ENCODE assay signal across 43 mouse cellular contexts in the genomic region with DNA sequence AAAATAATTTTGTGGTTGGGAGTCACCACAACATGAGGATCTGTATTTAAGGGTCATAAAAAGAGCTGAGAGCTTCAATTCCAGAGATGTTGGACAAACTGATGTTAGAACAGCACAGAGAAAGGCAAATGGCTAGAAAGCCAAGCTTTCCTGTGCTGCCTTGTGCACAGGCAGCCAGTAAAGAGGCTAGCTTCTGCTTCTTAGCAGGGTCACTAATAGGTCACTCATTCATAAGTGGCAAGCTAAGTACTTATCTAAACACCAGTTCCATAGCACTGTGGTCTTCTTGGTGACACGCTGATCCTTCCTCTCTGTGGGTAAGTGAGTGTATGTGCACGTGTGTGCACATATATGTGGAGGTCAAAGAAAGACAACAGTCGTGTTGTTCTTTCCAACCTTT. TPM values are rescaled to one million over a fixed set of nuclear protein-coding genes. Genes with fewer than 3 reads are reported as not detected.
"Had no signal": no experiment of that assay in that cellular context is flagged by ENCODE, and none has a peak within 500 bp of the region (broad histone marks: within the 10 kb centered on the region; RNA-seq: fewer than 3 reads in every experiment).

No protein-coding gene starts in this region.

- H3K9me3 ChIP-seq: heart, embryonic 10.5 days; heart, embryonic 12.5 days; heart, embryonic 13.5 days; heart, embryonic 15.5 days; hindbrain, embryonic 10.5 days; hindbrain, embryonic 12.5 days; hindbrain, embryonic 13.5 days; hindbrain, embryonic 15.5 days; intestine, embryonic 15.5 days; kidney, embryonic 15.5 days had no signal

- H3K4me2 ChIP-seq: heart, embryonic 11.5 days; heart, embryonic 12.5 days; heart, embryonic 13.5 days; heart, embryonic 15.5 days; hindbrain, embryonic 12.5 days; hindbrain, embryonic 13.5 days; hindbrain, embryonic 14.5 days; hindbrain, embryonic 15.5 days; intestine, embryonic 15.5 days; kidney, embryonic 15.5 days had no signal

- H3K27ac ChIP-seq: heart, adult 2 months; heart, embryonic 10.5 days; heart, embryonic 13.5 days; heart, embryonic 15.5 days; hindbrain, embryonic 10.5 days; hindbrain, embryonic 12.5 days; hindbrain, embryonic 13.5 days; hindbrain, embryonic 14.5 days; hindbrain, embryonic 15.5 days; hindbrain, postnatal 0 days; intestine, embryonic 15.5 days; kidney, embryonic 15.5 days; kidney, postnatal 0 days; layer of hippocampus, adult 2 months had no signal

- H3K36me3 ChIP-seq: heart, embryonic 10.5 days; heart, embryonic 12.5 days; heart, embryonic 13.5 days; heart, embryonic 15.5 days; hindbrain, embryonic 10.5 days; hindbrain, embryonic 12.5 days; hindbrain, embryonic 13.5 days; hindbrain, embryonic 15.5 days; intestine, embryonic 15.5 days; kidney, embryonic 15.5 days had no signal

- H3K9ac ChIP-seq: heart, embryonic 12.5 days; heart, embryonic 13.5 days; heart, embryonic 15.5 days; hindbrain, embryonic 12.5 days; hindbrain, embryonic 13.5 days; hindbrain, embryonic 14.5 days; hindbrain, embryonic 15.5 days; intestine, embryonic 15.5 days; kidney, embryonic 15.5 days had no signal

- H3K27me3 ChIP-seq: heart, embryonic 12.5 days; heart, embryonic 13.5 days; heart, embryonic 15.5 days; hindbrain, embryonic 12.5 days; hindbrain, embryonic 13.5 days; hindbrain, embryonic 15.5 days; intestine, embryonic 15.5 days; kidney, embryonic 15.5 days had no signal

- ATAC-seq: hindbrain, embryonic 16.5 days; hindbrain, postnatal 0 days; inflammation-experienced regulatory T-cells, adult 6 months; intestine, embryonic 15.5 days; intestine, embryonic 16.5 days; intestine, postnatal 0 days had no signal

- H3K4me3 ChIP-seq: heart, adult 2 months; heart, embryonic 10.5 days; heart, embryonic 12.5 days; heart, embryonic 13.5 days; heart, embryonic 15.5 days; hindbrain, embryonic 10.5 days; hindbrain, embryonic 12.5 days; hindbrain, embryonic 13.5 days; hindbrain, embryonic 15.5 days; intestine, embryonic 15.5 days; kidney, embryonic 15.5 days; layer of hippocampus, adult 2 months had no signal

- DNase-seq: heart, adult 18-20 months; heart, adult 2 months; heart, postnatal 10 days; heart, postnatal 14 days; heart, postnatal 36 days; heart, postnatal 4 days; kidney, adult 11 months; kidney, adult 18-20 months; kidney, adult 2 months; kidney, adult 8-10 months; kidney, adult 9 months; kidney, postnatal 10 days; kidney, postnatal 14 days; kidney, postnatal 25 days; kidney, postnatal 36 days; kidney, postnatal 4 days; layer of hippocampus, adult 9-11 months had no signal

- H3K4me1 ChIP-seq: hindbrain, embryonic 10.5 days; hindbrain, embryonic 12.5 days; hindbrain, embryonic 13.5 days; hindbrain, embryonic 15.5 days; kidney, embryonic 15.5 days had no signal

RNA-seq across cellular contexts. Expression of a gene that starts 4.5 kb away (rescaled TPM):
- polyA plus RNA-seq: heart, adult 2 months; heart, embryonic 10.5 days; heart, embryonic 11.5 days; heart, embryonic 12.5 days; heart, embryonic 13.5 days; heart, embryonic 14.5 days; heart, embryonic 15.5 days; heart, embryonic 16.5 days; heart, postnatal 0 days; hindbrain, embryonic 10.5 days; hindbrain, embryonic 11.5 days; hindbrain, embryonic 12.5 days; hindbrain, embryonic 13.5 days; hindbrain, embryonic 14.5 days; hindbrain, embryonic 15.5 days; hindbrain, embryonic 16.5 days; hindbrain, postnatal 0 days; inflammation-experienced regulatory T-cells, adult 6 months; intestine, postnatal 0 days; kidney, adult 2 months; kidney, embryonic 14.5 days; kidney, embryonic 15.5 days; kidney, embryonic 16.5 days; kidney, postnatal 0 days had no signal

RNA-seq across cellular contexts. Expression of a gene that starts 14.5 kb away (rescaled TPM):
- polyA plus RNA-seq: heart, adult 2 months; heart, postnatal 0 days; hindbrain, embryonic 10.5 days; hindbrain, embryonic 11.5 days; hindbrain, embryonic 12.5 days; hindbrain, embryonic 13.5 days; hindbrain, embryonic 14.5 days; hindbrain, embryonic 16.5 days; hindbrain, postnatal 0 days; inflammation-experienced regulatory T-cells, adult 6 months; intestine, postnatal 0 days; large intestine, adult 2 months had no signal

RNA-seq across cellular contexts. Expression of a gene that starts 23.8 kb away (rescaled TPM):
- polyA plus RNA-seq: heart, adult 2 months; heart, embryonic 11.5 days; heart, embryonic 12.5 days; heart, embryonic 13.5 days; heart, embryonic 14.5 days; heart, embryonic 15.5 days; heart, embryonic 16.5 days; heart, postnatal 0 days; hindbrain, embryonic 10.5 days; hindbrain, embryonic 11.5 days; hindbrain, embryonic 12.5 days; hindbrain, embryonic 13.5 days; hindbrain, embryonic 14.5 days; hindbrain, embryonic 15.5 days; hindbrain, embryonic 16.5 days; hindbrain, postnatal 0 days; inflammation-experienced regulatory T-cells, adult 6 months; intestine, embryonic 15.5 days; intestine, embryonic 16.5 days; kidney, embryonic 14.5 days; kidney, embryonic 15.5 days; kidney, embryonic 16.5 days had no signal

RNA-seq across cellular contexts. Expression of a gene that starts 40.2 kb away (rescaled TPM):
- polyA plus RNA-seq: heart, adult 2 months; heart, embryonic 14.5 days; heart, embryonic 15.5 days; heart, embryonic 16.5 days; heart, postnatal 0 days; hindbrain, embryonic 10.5 days; hindbrain, embryonic 12.5 days; hindbrain, embryonic 13.5 days; inflammation-experienced regulatory T-cells, adult 6 months; kidney, embryonic 14.5 days had no signal
